Mouse (Mus musculus) spleen, postnatal 10 days (tissue): ENCODE measurements at regions not wholly inside any gene's neighbourhood (a gene's known extent, or its start where the extent isn't known, plus 50 kb on each side); places are given as distances from the start of the nearest gene placed in this dataset.

Source experiments
- DNase-seq, 2 experiments: peaks; one replicate each; pipeline ENCODE4 v3.0.0; 2021 to 2022; ENCODE audit warnings: low spot score in 2 of 2

DNA sequence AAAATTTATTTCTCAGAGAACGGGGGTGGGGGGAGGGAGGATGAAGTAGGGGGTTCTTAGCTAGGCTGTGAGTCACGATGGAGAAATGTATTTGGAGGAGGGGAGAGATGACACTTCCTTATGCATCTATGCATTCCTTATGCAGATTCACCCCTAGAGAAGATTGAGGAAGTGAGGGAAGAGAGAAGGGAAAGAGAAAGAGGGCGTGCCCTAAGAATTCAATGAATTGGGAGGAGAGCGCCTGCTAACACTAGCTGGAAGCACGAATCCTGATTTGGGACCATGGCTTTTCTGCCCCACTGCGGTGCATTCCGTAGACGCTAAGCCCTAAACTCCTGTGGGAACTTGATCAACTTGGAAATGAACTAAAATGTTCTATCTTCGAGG, 56.1 kb downstream of the Foxi3 start:
- no peak for DNase-seq

DNA sequence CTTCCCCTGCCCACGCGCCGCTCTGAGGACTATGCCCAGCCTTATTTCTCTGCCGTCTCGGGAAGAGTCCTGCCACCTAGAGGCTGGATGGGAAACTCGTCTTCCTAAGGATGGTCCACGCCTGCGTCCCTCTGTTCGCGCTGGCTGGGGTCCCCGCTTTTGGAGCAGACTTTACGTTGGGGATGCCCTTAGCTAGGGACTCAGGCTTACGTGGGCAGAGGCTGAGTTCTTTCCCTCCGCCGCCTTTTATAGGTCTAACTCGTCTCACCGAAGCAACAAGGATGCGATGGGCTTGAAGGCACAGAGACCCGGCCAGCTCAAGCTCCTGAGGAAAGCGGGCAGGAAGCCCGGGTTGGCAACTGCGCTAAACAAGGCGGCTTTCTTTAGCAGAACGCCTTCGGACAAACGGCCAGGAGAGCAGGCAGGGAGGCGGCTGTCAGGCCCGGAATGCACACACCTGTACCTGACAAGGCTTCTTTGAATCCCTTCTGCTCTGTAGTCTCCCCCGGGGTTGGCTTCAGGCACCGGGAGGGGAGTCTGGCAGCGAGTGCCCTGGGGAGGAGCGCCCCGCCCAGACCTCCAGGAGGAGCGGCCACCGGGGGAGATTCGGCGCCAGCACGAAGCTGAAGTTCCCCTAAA, 56.6 kb downstream of the Foxi3 start:
- DNase-seq = no peak

DNA sequence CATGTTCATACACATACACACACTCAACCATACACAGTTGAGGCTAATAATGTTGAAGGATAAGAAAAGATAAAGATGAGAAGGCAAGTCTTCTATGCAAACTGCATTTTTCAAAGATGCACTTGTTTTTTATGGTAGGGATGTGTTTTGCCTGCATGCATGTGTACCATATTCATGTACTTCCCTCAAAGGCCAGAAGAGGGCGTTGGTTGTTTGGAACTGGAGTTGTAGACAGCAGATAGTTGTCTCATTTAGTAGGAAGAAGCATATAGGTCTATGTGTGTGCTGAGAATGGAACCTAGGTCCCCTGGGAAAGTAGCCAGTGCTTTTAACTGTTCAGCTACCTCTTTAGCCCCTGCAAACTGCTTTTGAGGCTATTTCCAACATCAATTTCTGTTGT, 60.1 kb downstream of the Foxi3 start:
- DNase-seq = no peak

DNA sequence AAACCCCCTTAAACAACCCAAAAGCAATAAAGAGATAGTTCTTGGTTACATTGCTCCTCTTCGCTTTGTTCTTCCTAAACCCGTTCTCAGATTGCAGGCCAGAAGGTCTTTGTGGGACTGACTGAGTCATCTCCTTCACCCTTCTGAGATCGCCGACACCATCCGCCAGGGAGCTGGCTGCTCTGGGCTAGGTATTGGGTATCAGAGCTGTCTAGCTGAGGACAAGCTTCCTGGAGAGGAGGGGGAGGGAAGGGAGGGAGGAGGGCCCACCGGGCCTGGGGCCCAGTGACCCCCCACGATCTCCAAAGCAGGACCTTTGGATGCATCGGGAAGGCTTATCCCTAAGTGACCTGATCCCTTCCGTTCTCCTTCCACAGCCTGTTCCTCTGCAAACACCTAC, 65.0 kb downstream of the Foxi3 start:
- DNase-seq = no peak

DNA sequence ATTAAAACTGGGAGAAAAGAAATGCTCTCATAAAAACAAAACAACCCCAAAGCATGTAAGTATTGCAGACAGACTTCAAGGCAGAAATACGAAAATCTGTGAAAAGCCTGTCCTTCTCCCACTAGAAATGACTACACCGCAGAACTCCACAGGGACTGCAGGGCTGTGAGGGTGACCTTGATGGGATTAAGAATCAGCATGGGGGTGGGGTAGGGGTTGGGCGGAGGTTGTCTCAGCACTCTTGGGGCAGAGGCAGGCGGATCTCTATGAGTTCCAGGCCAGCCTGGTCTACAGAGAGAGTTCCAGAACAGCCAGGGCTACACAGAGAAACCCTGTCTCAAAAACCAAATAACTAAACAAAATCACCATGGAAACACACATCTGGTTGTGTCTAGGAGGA, 69.1 kb downstream of the Foxi3 start:
- DNase-seq = no peak

DNA sequence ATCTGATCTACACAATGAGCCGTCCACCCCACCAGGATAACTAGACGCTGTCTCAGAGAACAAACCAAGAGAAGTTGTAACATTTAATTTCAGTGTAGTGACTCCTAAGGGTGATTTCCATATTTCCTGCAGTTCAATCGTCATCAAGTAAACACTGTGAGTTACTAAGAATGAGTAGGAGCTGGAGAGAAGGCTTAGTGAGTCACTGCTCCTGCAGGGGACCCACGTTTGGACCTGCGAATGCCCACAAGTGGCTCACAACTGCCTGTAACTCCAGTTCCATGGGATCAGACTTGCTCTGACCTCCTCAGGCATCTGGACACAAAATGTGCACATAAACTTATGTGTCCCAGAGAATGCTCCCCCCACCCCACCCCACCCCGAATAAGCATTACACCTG, 73.3 kb downstream of the Foxi3 start:
- no peak for DNase-seq

DNA sequence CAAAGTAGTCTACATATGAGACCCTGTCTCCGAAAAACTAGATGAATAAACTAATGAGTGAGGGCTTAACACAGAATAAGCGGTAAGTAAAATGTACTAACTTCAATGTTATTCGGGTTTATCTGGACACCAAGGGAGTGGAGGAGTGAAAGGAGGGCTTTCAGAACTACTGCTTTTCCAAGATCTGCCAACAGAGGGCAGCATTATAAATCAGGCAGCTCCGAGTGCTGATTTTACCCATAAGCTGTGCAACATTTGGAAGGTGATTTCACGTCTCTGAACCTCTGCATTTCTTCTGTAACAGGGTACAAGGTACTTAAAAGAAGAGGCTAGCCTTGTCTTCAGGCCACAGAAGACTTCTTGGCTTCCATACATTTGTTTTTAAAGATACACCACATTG, 74.2 kb downstream of the Foxi3 start:
- DNase-seq = peak in 1 of 2 experiments; percentile 38

DNA sequence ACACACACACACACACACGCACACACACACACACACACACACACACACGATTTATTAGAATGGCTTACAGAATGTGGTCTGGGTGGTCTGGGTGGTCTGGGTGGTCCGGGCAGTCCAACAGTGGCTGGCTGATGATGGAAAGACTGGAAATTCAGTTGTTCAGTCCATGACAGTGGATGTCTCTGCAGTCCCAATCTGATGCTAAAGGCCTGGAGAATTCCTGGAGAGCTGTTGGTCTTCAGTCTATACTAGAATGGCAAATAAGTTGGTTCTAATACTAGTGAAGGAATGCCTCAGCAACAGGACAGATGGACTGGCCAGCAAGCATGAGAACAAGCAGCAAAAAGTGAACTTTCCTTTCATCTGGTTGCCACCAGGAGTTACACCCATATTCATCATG, 87.9 kb downstream of the Foxi3 start:
- no peak for DNase-seq

DNA sequence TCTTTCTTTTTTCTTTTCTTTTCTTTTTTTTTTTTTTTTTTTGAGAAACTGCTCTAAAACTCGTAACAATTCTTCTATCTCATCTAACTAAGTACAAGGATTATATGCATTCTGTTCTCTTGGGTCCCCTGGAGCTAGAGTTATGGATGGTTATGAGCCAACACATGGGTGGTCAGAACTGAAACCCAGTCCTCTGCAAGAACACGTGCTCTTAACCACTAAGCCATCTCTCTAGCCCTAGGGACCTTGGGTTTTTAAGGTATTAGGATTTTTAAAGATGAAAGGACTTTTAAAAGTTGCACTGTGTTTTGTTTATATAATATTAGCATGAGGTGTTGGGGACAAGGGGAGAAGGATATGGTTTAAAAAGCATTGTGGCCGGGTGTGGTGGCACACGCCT, 88.9 kb downstream of the Foxi3 start:
- DNase-seq = no peak

DNA sequence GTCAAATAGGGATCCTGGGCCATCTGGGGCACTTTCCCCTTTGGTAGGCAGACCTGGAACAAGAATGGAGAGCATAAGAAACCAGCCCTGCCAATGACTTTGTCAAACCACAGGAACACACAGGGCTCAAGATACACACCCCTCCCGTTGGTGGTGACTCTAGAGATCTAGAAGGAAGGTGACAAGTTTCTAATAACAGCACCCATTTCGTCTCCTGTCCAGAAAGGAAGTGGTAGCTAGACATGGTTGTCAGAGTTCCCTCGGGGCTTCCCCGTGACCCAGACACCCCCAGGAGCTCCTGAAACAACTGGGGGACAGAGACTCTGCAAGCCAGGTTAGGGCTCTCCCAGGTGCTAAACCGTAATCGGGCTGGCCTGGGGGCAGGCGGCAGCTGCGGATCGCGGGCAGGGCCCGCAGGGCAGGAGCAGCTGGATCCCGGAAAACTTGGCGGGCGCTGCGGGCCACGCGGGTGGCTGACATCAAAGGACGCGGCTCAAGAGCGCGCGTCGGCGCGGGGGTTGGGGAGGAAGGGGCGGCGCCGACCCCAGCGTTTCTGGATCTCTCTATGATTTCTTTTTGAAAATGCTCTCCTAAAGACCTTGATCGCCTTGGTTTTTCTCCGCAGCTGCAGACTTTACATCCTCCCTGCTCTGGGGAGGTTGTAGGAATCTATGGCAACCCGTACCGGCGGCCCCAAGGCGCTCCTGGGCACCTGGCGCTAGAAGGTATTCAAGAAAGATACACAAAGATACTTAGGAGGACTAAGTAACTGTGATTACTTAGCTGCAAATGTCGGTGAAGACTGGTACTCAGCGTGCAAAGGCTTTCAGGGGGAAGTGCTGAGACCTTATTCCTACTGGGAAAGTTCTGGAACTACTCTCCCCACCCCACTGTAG, 92.1 kb downstream of the Foxi3 start:
- peak; percentile 7 to 22 for DNase-seq

DNA sequence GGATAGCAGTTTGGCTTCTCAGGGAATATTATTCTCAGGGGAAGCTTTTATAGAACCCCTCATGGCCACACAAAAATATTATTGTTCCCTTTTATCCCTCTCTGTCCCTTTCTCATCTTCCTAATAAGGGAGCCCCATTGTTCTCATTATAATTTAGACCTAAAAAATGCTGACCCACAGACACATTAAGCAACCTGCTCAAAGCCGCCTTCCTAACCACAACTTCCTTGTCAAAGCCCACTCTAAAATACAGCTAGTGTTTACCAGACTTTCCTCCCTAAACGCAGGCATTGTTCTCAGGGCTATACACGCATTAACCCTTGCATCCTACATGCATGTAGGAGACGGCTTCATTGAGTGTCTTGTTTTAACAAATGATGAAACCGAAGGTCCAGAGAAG, 93.9 kb downstream of the Foxi3 start:
- no peak for DNase-seq

DNA sequence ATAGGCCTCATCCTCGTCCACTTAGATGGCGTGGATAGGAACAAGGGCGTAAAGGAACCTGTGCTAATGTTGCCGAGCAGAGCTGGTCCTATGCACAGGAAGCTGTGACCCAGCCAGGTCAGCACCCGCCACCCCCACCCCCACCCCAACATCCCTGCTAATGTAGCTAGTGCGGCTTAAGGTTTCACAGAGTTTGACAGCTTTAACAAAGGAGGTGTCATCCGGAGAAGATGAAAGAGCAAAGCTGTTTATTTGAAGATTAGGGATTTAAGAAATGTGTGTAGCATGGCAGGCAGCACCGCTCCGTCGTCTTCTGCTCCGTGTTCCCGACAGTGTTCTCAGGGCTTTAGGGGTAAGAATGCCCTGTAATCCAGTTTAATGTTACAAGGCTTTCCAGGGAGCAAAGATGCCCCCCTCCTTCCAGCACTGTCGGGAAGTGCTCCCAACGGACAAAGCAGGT, 93.5 kb downstream of the Thnsl2 start:
- DNase-seq = no peak

DNA sequence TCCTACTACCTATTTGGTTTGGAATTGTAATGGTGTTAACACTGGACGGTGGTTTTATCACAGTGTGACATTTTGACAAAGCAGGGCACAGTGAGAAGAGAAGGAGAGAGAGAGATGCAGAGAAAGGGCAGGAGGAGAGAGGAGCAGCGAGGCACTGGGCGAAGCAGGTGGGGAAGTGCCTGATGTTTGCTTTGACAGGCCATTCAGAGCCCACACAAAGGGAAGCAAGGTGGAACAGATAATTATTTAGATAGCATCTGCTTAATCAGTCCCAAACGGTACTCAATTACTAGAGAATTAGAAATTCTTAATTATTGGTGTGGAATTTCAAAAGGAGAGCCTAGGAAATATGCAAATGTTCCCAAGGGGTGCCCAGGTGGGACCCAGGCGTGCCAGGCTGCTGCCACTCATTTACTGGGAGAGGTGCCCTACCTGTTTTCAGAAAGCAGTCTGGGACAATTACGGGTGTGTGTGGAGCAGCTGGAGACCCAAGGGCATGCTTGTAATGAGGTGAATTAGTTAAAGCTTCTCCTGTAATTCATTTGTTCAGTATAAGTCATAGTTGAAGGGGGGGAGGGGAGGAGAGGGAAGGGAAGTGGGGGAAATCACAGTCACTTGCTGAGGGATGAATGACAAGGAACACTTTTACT, 86.9 kb downstream of the Thnsl2 start:
- no peak for DNase-seq

DNA sequence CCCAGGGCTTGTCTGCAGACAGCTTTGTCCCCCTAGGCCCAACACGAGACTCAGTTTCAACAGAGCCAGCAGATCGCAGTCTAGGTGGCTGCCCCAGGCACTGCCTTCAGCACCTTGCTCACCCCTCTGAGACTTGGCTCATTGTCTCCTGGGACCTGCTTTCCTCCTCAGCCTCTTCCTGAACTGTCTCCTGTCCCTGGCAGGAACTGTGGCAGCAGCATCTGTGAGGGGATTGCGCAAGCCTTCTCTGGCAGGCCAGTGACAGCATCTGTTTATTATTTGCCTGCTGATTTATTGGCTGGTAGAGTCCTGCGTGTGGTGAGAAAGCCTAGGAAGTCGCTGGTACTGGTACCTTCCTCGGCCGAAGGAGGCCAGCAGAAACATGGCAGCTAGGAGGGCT, 84.1 kb downstream of the Thnsl2 start:
- no peak for DNase-seq

DNA sequence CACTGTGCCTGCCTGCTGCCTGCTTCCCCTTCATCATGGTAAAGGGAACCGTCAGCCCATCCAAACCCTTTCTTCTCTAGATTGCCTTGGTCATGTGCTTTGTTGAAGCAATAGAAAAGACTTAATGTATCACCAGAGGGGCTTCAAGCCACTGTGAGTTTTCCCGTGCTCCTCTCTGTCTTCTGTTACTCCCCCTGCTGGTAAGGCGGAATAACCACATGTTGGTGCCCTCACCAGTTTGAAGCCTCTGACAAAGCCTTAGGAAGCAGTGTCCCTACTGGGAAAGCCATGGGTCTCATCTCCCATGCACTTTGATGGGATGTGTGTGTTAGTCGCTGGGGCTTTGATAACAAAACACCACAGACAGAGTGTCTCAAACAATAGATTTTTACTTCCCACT, 81.3 kb downstream of the Thnsl2 start:
- no peak for DNase-seq

DNA sequence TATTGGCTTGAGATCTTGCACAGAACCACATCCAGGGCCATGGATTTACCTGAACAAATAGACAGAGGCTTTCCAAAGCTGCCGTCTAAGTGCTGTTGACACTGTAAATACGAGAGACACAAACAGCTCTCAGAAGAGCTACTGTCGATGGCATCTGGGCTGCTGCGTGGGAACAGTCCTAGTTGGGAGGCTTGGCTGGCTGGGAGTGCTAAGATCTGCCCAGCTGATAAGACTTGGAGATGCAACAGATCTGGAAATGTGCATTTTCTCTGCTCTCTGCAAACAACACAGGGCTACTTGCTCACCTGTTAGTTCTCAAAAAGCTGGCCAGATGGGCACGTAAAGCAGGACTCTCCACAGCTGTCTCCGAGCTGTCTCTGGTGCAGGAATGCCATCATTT, 78.8 kb downstream of the Thnsl2 start:
- no peak for DNase-seq

DNA sequence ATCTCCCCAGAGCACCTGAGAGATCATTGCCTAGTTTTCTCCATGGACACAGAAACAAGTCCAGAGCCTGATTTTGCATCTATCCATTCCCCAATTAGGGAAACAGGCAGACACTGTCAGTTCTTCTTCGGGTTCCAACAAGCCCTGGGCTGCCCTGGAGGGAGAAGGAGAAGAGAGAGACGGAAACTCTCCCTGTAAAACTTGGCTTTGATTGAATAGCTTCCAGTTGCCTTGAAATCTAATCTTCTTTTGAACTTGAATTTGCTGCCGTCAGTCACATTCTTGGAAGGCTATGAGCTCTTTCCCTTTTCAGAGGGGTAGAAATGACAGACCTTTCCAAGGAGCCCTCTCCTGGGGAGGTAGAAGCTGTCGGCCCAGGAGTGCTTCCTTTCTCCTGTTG, 75.0 kb downstream of the Thnsl2 start:
- no peak for DNase-seq

DNA sequence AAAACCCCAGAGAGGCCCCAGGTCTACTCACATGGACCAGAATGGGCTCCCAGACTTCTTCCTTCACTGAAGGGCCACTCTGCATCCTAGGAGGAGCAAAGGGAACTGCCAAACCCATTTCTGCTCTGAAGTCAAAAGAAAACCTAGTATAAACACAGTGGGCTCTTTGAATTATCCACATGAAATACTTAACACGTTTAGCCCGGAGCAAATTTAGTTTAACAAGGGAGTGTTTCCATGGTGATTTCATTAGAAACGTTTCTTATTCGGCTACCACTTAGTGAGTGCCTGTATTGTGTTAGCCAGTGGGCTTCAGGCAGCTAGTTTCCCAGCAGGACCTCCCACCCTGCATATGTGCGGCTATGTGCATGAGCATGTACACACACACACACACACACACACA, 69.4 kb downstream of the Thnsl2 start:
- no peak for DNase-seq
